Mouse (Mus musculus) embryo, embryonic 10 days (tissue): ENCODE results near the gene Prickle1.

Experiments
- DNase-seq: peaks from one replicate; pipeline ENCODE4 v3.0.0-alpha.2; 2015; ENCODE audit warnings: low spot score

The Prickle1 gene

GRCm38 (mm10) chr15:93503201-93503745 lies 92.4 kb downstream of the Prickle1 start:
- DNase-seq = no peak

- no peak for DNase-seq
These were observed 93.0 kb downstream of the Prickle1 start for GRCm38 (mm10) chr15:93502703-93503102.

GRCm38 (mm10) chr15:93499866-93500265 lies 95.8 kb downstream of the Prickle1 start:
- peak; percentile 40 for DNase-seq

- no peak for DNase-seq
These were observed 101.0 kb downstream of the Prickle1 start for GRCm38 (mm10) chr15:93494700-93495099.

GRCm38 (mm10) chr15:93489597-93489996 lies 106.1 kb downstream of the Prickle1 start:
- no peak for DNase-seq

- no peak for DNase-seq
These were observed 109.6 kb downstream of the Prickle1 start for GRCm38 (mm10) chr15:93486066-93486465.

- no peak for DNase-seq
These were observed 110.4 kb downstream of the Prickle1 start for GRCm38 (mm10) chr15:93485252-93485651.

- no peak for DNase-seq
These were observed 111.4 kb downstream of the Prickle1 start for GRCm38 (mm10) chr15:93484261-93484710.

- no peak for DNase-seq
These were observed 114.6 kb downstream of the Prickle1 start for GRCm38 (mm10) chr15:93481112-93481511.

GRCm38 (mm10) chr15:93479445-93479844 lies 116.2 kb downstream of the Prickle1 start:
- no peak for DNase-seq

- DNase-seq = no peak
These were observed 117.0 kb downstream of the Prickle1 start for GRCm38 (mm10) chr15:93478676-93479075.

- no peak for DNase-seq
These were observed 118.0 kb downstream of the Prickle1 start for GRCm38 (mm10) chr15:93477729-93478128.

GRCm38 (mm10) chr15:93475688-93476087 lies 120.0 kb downstream of the Prickle1 start:
- no peak for DNase-seq

GRCm38 (mm10) chr15:93474277-93474676 lies 121.4 kb downstream of the Prickle1 start:
- no peak for DNase-seq

- DNase-seq = no peak
These were observed 123.6 kb downstream of the Prickle1 start for GRCm38 (mm10) chr15:93472089-93472488.

GRCm38 (mm10) chr15:93471651-93472050 lies 124.0 kb downstream of the Prickle1 start:
- no peak for DNase-seq

GRCm38 (mm10) chr15:93461066-93461465 lies 134.6 kb downstream of the Prickle1 start:
- DNase-seq = no peak

GRCm38 (mm10) chr15:93459422-93459821 lies 136.3 kb downstream of the Prickle1 start:
- DNase-seq = no peak

- DNase-seq = no peak
These were observed 139.7 kb downstream of the Prickle1 start for GRCm38 (mm10) chr15:93456005-93456404.

GRCm38 (mm10) chr15:93453296-93453695 lies 142.4 kb downstream of the Prickle1 start:
- no peak for DNase-seq
